Mouse (Mus musculus): ENCODE measurements at regions not wholly inside any gene's neighbourhood (a gene's known extent, or its start where the extent isn't known, plus 50 kb on each side); places are given as distances from the start of the nearest gene placed in this dataset.

- WGBS: 42% methylated on average over 5 of the region's 5 CpGs
- ATAC-seq (ENCODE audit: low FRiP score): peak; percentile 47; the same call in 1 of the 2 replicates
- H3K4me3 ChIP-seq (ENCODE audit: low read depth, low read length): no peak overlapping the region
- TF ChIP-seq CTCF (IDR thresholded peaks at IDR 0.05): no peak
- 0 out of 2 replicates have a peak overlapping the region, but pooled peaks have one; percentile 12 for H3K4me2 ChIP-seq (ENCODE audit: low read depth, low read length, poor library complexity, severe bottlenecking)
- peak; percentile 46 for DNase-seq (ENCODE audit: low spot score)
- H3K36me3 ChIP-seq (ENCODE audit: insufficient read depth, low read length): no peaks in the 10 kb centered on the region
- H3K4me1 ChIP-seq (ENCODE audit: insufficient read depth, low read length): no peaks in the 10 kb centered on the region
- no peaks in the 10 kb centered on the region for H3K27me3 ChIP-seq (ENCODE audit: insufficient read depth, low read length)
- H3K9me3 ChIP-seq (ENCODE audit: low read length): 0 out of 2 replicates have a peak, but pooled peaks cover 3% of the 10 kb centered on the region
- H3K9ac ChIP-seq (replicated peaks; ENCODE audit: low read length, poor library complexity, severe bottlenecking): no peak overlapping the region
- H3K27ac ChIP-seq (ENCODE audit: low read depth, low read length): peak overlapping the region; percentile 75
These were observed 76.1 kb upstream of the Cachd1 start for GRCm38 (mm10) chr4:100700418-100700817.

DNA sequence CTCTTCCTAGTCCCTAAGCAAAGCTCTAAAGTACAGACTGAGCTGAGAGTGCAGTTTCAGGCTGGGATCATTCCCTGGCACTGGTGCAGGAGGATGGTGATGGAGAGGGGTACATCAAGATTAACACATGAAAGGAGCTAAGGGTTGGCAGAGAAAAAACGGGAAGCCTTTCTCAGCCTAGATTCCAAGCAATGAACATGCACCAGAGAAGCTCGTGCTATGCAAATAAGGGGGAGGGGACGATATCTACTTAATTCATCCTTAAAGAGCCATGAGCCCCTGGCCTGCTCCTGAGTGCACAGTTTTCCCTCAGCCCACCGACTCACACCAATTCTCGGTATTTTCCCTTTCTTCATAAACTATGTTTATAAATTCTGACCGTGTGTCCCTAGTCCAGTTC lies 70.5 kb upstream of the Cachd1 start:
- ATAC-seq (ENCODE audit: low FRiP score) (no peak), DNase-seq (ENCODE audit: low spot score) (peak; percentile 10)
- no peak for TF ChIP-seq CTCF (IDR thresholded peaks at IDR 0.05)
- Histone ChIP-seq H3K27me3 (ENCODE audit: insufficient read depth, low read length) (no peaks in the 10 kb centered on the region), H3K27ac (ENCODE audit: low read depth, low read length) (no peak overlapping the region), H3K4me3 (ENCODE audit: low read depth, low read length) (no peak overlapping the region), H3K4me1 (ENCODE audit: insufficient read depth, low read length) (no peaks in the 10 kb centered on the region), H3K9me3 (ENCODE audit: low read length) (no peaks in the 10 kb centered on the region), H3K9ac (replicated peaks; ENCODE audit: low read length, poor library complexity, severe bottlenecking) (no peak overlapping the region), H3K4me2 (ENCODE audit: low read depth, low read length, poor library complexity, severe bottlenecking) (no peak overlapping the region), H3K36me3 (ENCODE audit: insufficient read depth, low read length) (no peaks in the 10 kb centered on the region)
- 23% methylated on average over 6 of the region's 6 CpGs for WGBS

DNA sequence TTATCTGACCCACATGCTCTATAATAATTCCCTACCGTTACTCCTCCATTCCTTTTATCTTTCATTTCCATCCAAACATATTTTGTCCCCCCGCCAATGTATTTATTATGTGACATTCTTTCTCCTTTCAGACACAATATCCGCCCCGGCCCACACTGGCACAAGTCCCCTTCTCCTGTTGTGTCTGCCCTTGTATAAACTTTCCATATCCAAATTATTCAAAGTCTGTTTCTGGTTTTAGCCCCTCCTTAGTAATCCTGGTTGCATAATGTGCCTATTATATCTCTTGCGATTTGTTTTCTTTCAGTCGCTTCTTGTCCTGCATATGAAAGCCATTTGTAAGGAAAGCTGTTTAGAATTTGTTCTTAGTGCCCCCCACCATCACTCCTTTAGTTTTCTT lies 69.3 kb upstream of the Cachd1 start:
- Histone ChIP-seq H3K36me3 (ENCODE audit: insufficient read depth, low read length) (no peaks in the 10 kb centered on the region), H3K9me3 (ENCODE audit: low read length) (no peaks in the 10 kb centered on the region), H3K4me1 (ENCODE audit: insufficient read depth, low read length) (no peaks in the 10 kb centered on the region), H3K27ac (ENCODE audit: low read depth, low read length) (no peak overlapping the region), H3K9ac (replicated peaks; ENCODE audit: low read length, poor library complexity, severe bottlenecking) (no peak overlapping the region), H3K27me3 (ENCODE audit: insufficient read depth, low read length) (no peaks in the 10 kb centered on the region), H3K4me3 (ENCODE audit: low read depth, low read length) (no peak overlapping the region), H3K4me2 (ENCODE audit: low read depth, low read length, poor library complexity, severe bottlenecking) (no peak overlapping the region; the same call in 1 of the 2 replicates)
- no peak for DNase-seq (ENCODE audit: low spot score)
- WGBS: 42% methylated on average over 6 of the region's 6 CpGs
- TF ChIP-seq CTCF (IDR thresholded peaks at IDR 0.05): no peak
- no peak for ATAC-seq (ENCODE audit: low FRiP score)

DNA sequence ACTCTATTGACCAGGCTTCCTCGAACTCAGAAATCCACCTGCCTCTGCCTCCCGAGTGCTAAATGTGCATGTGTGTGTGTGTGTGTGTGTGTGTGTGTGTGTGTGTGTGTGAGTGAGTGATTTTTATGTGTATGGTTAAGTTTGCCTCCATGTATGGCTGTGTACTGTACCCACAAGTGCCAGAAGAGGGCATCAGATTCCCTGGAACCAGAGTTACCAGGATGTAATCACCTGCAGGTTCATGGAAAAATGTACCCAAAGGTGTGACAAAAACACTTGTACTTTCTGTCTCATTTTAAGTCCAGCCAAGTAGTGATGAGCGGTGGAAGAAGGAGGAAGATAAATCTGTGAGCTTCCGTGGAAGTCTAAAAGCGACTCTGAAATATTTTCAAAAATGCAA lies 68.2 kb upstream of the Cachd1 start:
- peak; percentile 71 for TF ChIP-seq CTCF (IDR thresholded peaks at IDR 0.05)

DNA sequence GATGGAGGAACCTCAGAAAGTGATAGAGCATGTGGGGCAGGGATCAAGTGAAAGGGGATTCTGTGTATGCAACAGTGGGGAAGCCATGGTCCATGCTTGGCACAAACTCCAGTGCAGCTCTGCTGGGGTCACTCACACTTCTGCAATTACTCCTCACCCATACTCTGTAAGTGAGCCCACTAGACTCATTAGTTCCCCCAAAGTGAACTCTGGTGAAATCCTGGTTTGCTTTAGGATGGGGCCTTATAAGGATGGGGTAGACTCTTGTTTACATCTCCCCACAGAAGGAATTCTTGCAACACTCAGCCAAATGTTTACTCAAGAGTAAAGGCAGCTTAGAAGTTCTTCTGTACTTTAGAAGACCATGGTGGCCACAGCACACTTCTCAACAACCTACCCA lies 62.2 kb upstream of the Cachd1 start:
- Histone ChIP-seq H3K9ac (replicated peaks; ENCODE audit: low read length, poor library complexity, severe bottlenecking) (no peak overlapping the region), H3K4me2 (ENCODE audit: low read depth, low read length, poor library complexity, severe bottlenecking) (no peak overlapping the region), H3K9me3 (ENCODE audit: low read length) (no peaks in the 10 kb centered on the region), H3K4me1 (ENCODE audit: insufficient read depth, low read length) (no peaks in the 10 kb centered on the region), H3K27ac (ENCODE audit: low read depth, low read length) (no peak overlapping the region), H3K4me3 (ENCODE audit: low read depth, low read length) (no peak overlapping the region), H3K27me3 (ENCODE audit: insufficient read depth, low read length) (no peaks in the 10 kb centered on the region), H3K36me3 (ENCODE audit: insufficient read depth, low read length) (no peaks in the 10 kb centered on the region)
- ATAC-seq (ENCODE audit: low FRiP score) (no peak), DNase-seq (ENCODE audit: low spot score) (no peak)
- TF ChIP-seq CTCF (IDR thresholded peaks at IDR 0.05): no peak

More for the DNA sequence above, 68.2 kb upstream of the Cachd1 start:
- 96% methylated on average over 5 of the region's 5 CpGs for WGBS
- Histone ChIP-seq H3K36me3 (ENCODE audit: insufficient read depth, low read length) (no peaks in the 10 kb centered on the region), H3K4me3 (ENCODE audit: low read depth, low read length) (no peak overlapping the region), H3K4me2 (ENCODE audit: low read depth, low read length, poor library complexity, severe bottlenecking) (no peak overlapping the region), H3K27me3 (ENCODE audit: insufficient read depth, low read length) (no peaks in the 10 kb centered on the region), H3K27ac (ENCODE audit: low read depth, low read length) (no peak overlapping the region), H3K4me1 (ENCODE audit: insufficient read depth, low read length) (no peaks in the 10 kb centered on the region), H3K9ac (replicated peaks; ENCODE audit: low read length, poor library complexity, severe bottlenecking) (no peak overlapping the region), H3K9me3 (ENCODE audit: low read length) (no peaks in the 10 kb centered on the region)
- DNase-seq (ENCODE audit: low spot score) (no peak), ATAC-seq (ENCODE audit: low FRiP score) (no peak)

DNA sequence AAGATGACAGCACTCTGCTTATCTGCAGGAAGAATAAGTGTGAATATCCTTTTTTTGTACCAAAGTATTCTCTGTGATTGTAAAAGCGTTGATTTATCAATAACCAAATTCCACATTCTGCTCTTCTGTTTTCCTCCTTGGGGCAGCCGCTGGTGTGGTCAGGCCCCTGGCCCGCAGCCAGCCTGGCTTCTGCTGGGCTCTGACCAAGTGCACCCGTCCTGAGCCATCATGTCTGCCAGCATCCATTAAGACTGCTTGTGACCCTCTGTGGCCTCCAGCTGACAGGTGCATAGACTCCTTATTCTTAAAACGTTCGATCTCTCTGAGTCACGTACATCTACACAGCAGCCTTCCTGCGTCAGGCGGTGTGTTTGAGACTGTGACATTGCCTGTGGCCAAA lies 58.9 kb upstream of the Cachd1 start:
- Histone ChIP-seq H3K27me3 (ENCODE audit: insufficient read depth, low read length) (no peaks in the 10 kb centered on the region), H3K9ac (replicated peaks; ENCODE audit: low read length, poor library complexity, severe bottlenecking) (no peak overlapping the region), H3K4me2 (ENCODE audit: low read depth, low read length, poor library complexity, severe bottlenecking) (no peak overlapping the region), H3K36me3 (ENCODE audit: insufficient read depth, low read length) (no peaks in the 10 kb centered on the region), H3K4me1 (ENCODE audit: insufficient read depth, low read length) (no peaks in the 10 kb centered on the region), H3K27ac (ENCODE audit: low read depth, low read length) (no peak overlapping the region), H3K4me3 (ENCODE audit: low read depth, low read length) (no peak overlapping the region), H3K9me3 (ENCODE audit: low read length) (no peaks in the 10 kb centered on the region)
- WGBS: 77% methylated on average over 9 of the region's 9 CpGs
- ATAC-seq (ENCODE audit: low FRiP score) (no peak), DNase-seq (ENCODE audit: low spot score) (no peak)
- no peak for TF ChIP-seq CTCF (IDR thresholded peaks at IDR 0.05)

All from midbrain, postnatal 0 days (tissue).